Mouse (Mus musculus): ENCODE measurements around the gene Slco4a1.

The Slco4a1 gene

GRCm38 (mm10) chr2:180508455-180509115 is 52.5 kb downstream of the Slco4a1 start:
- no peak for DNase-seq

- DNase-seq, result no peak
Observed at GRCm38 (mm10) chr2:180510867-180511266, 54.8 kb downstream of the Slco4a1 start.

GRCm38 (mm10) chr2:180511875-180512661 is 56.0 kb downstream of the Slco4a1 start:
- DNase-seq, result no peak

GRCm38 (mm10) chr2:180513019-180513418 is 57.0 kb downstream of the Slco4a1 start:
- no peak for DNase-seq

- no peak for DNase-seq
Observed at GRCm38 (mm10) chr2:180513835-180514234, 57.8 kb downstream of the Slco4a1 start.

GRCm38 (mm10) chr2:180521437-180522221 is 65.6 kb downstream of the Slco4a1 start:
- no peak for DNase-seq

GRCm38 (mm10) chr2:180522825-180523224 is 66.8 kb downstream of the Slco4a1 start:
- DNase-seq, result no peak
